Mouse (Mus musculus): ENCODE results near the gene Syne3. TPM values are rescaled to one million over a fixed set of nuclear protein-coding genes. Genes with fewer than 3 reads are reported as not detected.

Gene Syne3
- polyA plus RNA-seq, 1 experiment: 16.4 TPM

DNA sequence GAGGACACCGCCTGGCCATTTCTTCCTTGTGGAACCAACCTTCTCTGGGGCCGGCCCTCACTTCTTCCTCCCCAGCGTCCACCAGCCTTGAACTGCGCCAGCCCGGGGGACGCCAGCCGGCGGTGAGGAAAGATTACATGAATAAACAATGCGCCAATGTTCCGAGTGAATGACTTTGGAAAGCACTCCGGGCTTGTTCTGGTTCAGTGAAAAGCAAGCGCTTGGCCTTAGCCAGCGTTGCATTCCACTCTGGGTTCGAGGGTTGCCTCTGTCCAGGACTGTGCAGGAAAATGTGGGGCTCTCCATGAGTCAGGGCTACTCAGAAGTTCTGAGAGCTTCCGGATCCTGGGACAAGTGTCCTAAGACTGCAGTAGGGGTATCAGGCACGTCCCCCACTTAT, 113.0 kb downstream of the Syne3 start:
- no peak for DNase-seq

DNA sequence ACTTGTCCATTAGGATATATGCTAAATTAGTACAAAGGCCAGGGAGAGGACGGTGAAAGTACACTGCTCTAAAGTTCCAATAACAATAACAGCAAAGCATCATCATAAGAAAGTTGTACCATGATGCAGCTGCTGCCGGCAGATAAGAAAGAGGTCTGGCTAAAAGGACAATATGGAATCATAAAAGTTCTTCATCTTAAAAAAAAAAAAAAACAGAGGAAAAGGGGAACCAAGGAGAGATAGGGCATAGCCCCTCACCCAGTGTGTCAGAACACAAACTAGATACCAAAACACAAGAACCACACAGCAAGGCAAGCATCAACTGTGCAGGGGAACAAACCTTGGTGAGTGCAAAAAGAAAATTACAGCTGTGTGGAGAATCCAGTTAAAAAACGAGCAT, 117.4 kb downstream of the Syne3 start:
- WGBS: 94% methylated on average over 3 of the region's 3 CpGs
- Histone ChIP-seq H3K4me1 (replicated peaks; ENCODE audit: control insufficient read depth, insufficient read depth, low read length) (no peaks in the 10 kb centered on the region), H3K4me3 (ENCODE audit: control insufficient read depth, insufficient read depth, low read length) (no peak overlapping the region), H3K36me3 (ENCODE audit: control insufficient read depth, insufficient read depth, low read length) (no peaks in the 10 kb centered on the region), H3K27ac (ENCODE audit: control insufficient read depth, insufficient read depth, low read length) (no peak overlapping the region), H3K27me3 (ENCODE audit: control insufficient read depth, insufficient read depth, low read length) (no peaks in the 10 kb centered on the region)
- TF ChIP-seq CTCF (IDR thresholded peaks at IDR 0.05; ENCODE audit: borderline replicate concordance, control insufficient read depth, extremely low read depth, insufficient read depth, low read length, poor library complexity) (no peak), POLR2A (IDR thresholded peaks at IDR 0.05; ENCODE audit: control insufficient read depth, extremely low read depth, insufficient read depth, low read length, poor library complexity) (no peak)
- no peak for DNase-seq

More for the DNA sequence above, 113.0 kb downstream of the Syne3 start:
- no peaks in the 10 kb centered on the region for H3K27me3 ChIP-seq (ENCODE audit: control insufficient read depth, insufficient read depth, low read length)
- H3K4me3 ChIP-seq (ENCODE audit: control insufficient read depth, insufficient read depth, low read length): no peak overlapping the region
- no peak for TF ChIP-seq POLR2A (IDR thresholded peaks at IDR 0.05; ENCODE audit: control insufficient read depth, extremely low read depth, insufficient read depth, low read length, poor library complexity)
- TF ChIP-seq CTCF (IDR thresholded peaks at IDR 0.05; ENCODE audit: borderline replicate concordance, control insufficient read depth, extremely low read depth, insufficient read depth, low read length, poor library complexity): no peak
- 93% methylated on average over 16 of the region's 16 CpGs for WGBS
- H3K27ac ChIP-seq (ENCODE audit: control insufficient read depth, insufficient read depth, low read length): no peak overlapping the region
- H3K4me1 ChIP-seq (replicated peaks; ENCODE audit: control insufficient read depth, insufficient read depth, low read length): no peaks in the 10 kb centered on the region
- no peaks in the 10 kb centered on the region for H3K36me3 ChIP-seq (ENCODE audit: control insufficient read depth, insufficient read depth, low read length)

DNA sequence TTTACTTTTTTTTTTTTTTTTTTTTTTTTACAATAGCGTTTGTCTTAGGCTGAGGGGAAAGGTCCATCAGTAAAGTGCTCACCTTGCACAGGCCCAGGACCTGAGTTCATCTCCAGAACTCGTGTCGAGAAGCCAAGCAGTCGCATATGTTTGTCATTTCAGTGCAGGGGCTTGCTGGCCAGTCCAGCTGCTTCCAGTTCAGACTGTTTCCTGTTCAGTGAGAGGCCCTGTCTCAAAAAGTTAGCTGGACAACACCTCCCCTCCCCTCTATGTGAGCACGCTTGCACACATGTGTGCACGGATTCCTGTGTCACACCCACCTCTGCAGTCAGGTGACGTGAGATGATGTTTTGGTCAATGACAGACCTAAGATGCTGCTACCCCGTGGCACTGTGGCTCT, 119.5 kb downstream of the Syne3 start:
- no peak for TF ChIP-seq CTCF (IDR thresholded peaks at IDR 0.05; ENCODE audit: borderline replicate concordance, control insufficient read depth, extremely low read depth, insufficient read depth, low read length, poor library complexity)
- no peak for TF ChIP-seq POLR2A (IDR thresholded peaks at IDR 0.05; ENCODE audit: control insufficient read depth, extremely low read depth, insufficient read depth, low read length, poor library complexity)
- Histone ChIP-seq H3K4me1 (replicated peaks; ENCODE audit: control insufficient read depth, insufficient read depth, low read length) (no peaks in the 10 kb centered on the region), H3K27me3 (ENCODE audit: control insufficient read depth, insufficient read depth, low read length) (no peaks in the 10 kb centered on the region), H3K27ac (ENCODE audit: control insufficient read depth, insufficient read depth, low read length) (no peak overlapping the region), H3K36me3 (ENCODE audit: control insufficient read depth, insufficient read depth, low read length) (no peaks in the 10 kb centered on the region), H3K4me3 (ENCODE audit: control insufficient read depth, insufficient read depth, low read length) (no peak overlapping the region)
- DNase-seq: no peak
- 82% methylated on average over 8 of the region's 8 CpGs for WGBS

DNA sequence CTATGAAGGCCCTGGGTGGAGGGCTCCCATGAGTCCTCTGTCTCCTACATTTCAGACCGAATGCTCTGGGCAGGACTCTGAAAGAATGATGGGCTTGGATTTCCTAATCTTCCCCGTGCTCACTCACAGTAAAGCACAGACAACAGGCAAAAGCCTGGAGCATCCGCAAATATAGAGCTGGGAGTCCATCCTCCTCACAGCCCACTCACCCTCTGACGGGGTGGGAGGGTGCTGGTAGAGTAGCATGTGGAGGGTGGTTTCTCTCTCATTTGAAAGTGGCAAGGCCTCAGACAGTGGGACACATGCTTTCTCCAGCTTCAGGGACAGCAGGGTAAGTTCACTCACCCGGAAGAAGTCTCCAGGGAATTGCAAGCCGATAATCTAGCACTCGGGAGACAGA, 123.5 kb downstream of the Syne3 start:
- no peaks in the 10 kb centered on the region for H3K36me3 ChIP-seq (ENCODE audit: control insufficient read depth, insufficient read depth, low read length)

DNA sequence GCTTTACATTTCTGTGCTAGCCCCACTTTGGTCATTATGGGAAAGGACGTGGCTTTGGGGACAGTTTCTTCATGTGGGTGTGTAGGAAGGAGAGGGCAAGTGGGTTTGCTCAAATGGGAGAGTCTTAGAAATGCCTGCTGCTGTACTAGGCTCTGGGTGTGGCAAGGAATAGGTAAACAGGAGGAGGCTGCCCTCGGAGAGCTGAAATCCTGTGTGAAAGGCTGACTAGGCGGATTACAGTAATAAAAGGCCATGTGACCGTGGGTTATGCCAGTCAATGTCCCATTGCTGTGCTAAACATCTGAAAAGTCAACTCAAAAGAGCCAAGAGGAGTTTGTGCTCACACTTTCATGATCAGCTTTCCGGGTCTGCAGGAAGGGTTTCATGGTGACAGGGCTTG, 127.1 kb downstream of the Syne3 start:
- Histone ChIP-seq H3K4me1 (replicated peaks; ENCODE audit: control insufficient read depth, insufficient read depth, low read length) (no peaks in the 10 kb centered on the region), H3K27ac (ENCODE audit: control insufficient read depth, insufficient read depth, low read length) (no peak overlapping the region), H3K36me3 (ENCODE audit: control insufficient read depth, insufficient read depth, low read length) (no peaks in the 10 kb centered on the region), H3K27me3 (ENCODE audit: control insufficient read depth, insufficient read depth, low read length) (no peaks in the 10 kb centered on the region), H3K4me3 (ENCODE audit: control insufficient read depth, insufficient read depth, low read length) (no peak overlapping the region)
- WGBS: 86% methylated on average over 5 of the region's 5 CpGs
- TF ChIP-seq CTCF (IDR thresholded peaks at IDR 0.05; ENCODE audit: borderline replicate concordance, control insufficient read depth, extremely low read depth, insufficient read depth, low read length, poor library complexity) (no peak), POLR2A (IDR thresholded peaks at IDR 0.05; ENCODE audit: control insufficient read depth, extremely low read depth, insufficient read depth, low read length, poor library complexity) (no peak)
- DNase-seq: no peak

More for the DNA sequence above, 123.5 kb downstream of the Syne3 start:
- Histone ChIP-seq H3K4me1 (replicated peaks; ENCODE audit: control insufficient read depth, insufficient read depth, low read length) (no peaks in the 10 kb centered on the region), H3K4me3 (ENCODE audit: control insufficient read depth, insufficient read depth, low read length) (no peak overlapping the region), H3K27ac (ENCODE audit: control insufficient read depth, insufficient read depth, low read length) (no peak overlapping the region), H3K27me3 (ENCODE audit: control insufficient read depth, insufficient read depth, low read length) (no peaks in the 10 kb centered on the region)
- DNase-seq: no peak
- TF ChIP-seq CTCF (IDR thresholded peaks at IDR 0.05; ENCODE audit: borderline replicate concordance, control insufficient read depth, extremely low read depth, insufficient read depth, low read length, poor library complexity) (no peak), POLR2A (IDR thresholded peaks at IDR 0.05; ENCODE audit: control insufficient read depth, extremely low read depth, insufficient read depth, low read length, poor library complexity) (no peak)
- WGBS: 96% methylated on average over 7 of the region's 7 CpGs

DNA sequence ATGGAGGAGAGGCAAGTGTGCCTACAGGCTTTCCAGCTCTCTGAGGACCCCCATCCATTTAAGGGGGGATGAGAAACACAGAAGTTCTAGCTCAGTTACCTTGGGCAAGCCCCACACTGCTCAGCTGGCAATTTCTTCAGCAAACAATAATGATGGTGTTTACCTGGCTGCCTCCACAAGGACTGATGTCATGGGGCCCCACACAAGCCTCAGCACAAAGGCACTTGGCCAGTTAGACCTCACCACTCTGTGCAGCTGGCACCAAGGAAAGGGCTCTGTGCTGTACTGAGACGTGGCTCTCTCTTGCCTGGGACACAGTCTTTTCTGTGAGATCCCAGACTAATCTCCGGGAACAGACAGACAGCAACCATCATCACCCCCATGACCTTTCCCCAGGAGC, 127.5 kb downstream of the Syne3 start:
- TF ChIP-seq POLR2A (IDR thresholded peaks at IDR 0.05; ENCODE audit: control insufficient read depth, extremely low read depth, insufficient read depth, low read length, poor library complexity) (no peak), CTCF (IDR thresholded peaks at IDR 0.05; ENCODE audit: borderline replicate concordance, control insufficient read depth, extremely low read depth, insufficient read depth, low read length, poor library complexity) (no peak)
- Histone ChIP-seq H3K4me3 (ENCODE audit: control insufficient read depth, insufficient read depth, low read length) (no peak overlapping the region), H3K4me1 (replicated peaks; ENCODE audit: control insufficient read depth, insufficient read depth, low read length) (no peaks in the 10 kb centered on the region), H3K27ac (ENCODE audit: control insufficient read depth, insufficient read depth, low read length) (no peak overlapping the region), H3K27me3 (ENCODE audit: control insufficient read depth, insufficient read depth, low read length) (no peaks in the 10 kb centered on the region), H3K36me3 (ENCODE audit: control insufficient read depth, insufficient read depth, low read length) (no peaks in the 10 kb centered on the region)
- DNase-seq: no peak
- 97% methylated on average over 2 of the region's 2 CpGs for WGBS

DNA sequence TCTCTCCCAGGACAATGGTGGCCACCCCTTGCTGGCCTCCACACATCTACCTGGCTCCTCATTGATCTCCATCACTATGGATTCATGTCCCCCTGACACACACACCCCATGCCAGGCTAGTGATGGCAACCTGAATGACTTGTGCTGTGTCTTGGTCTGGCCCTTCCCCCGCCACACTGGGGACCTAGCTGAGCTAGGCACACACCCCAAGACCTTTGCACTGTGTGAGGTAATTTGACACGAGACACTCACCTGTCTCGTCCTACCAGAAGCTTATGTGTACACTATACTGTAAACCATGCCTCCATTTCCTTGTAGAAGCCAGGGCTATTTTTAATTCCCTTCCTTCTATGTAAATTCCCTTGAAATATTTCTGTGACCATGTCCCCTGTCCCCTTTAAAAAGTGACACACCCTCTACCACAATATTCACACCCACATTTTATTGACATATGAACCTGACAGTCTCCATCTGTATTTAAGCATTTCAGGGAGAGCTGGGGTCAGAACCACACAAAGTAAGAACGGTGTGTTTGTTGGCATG, 128.0 kb downstream of the Syne3 start:
- H3K27me3 ChIP-seq (ENCODE audit: control insufficient read depth, insufficient read depth, low read length): no peaks in the 10 kb centered on the region
- no peaks in the 10 kb centered on the region for H3K36me3 ChIP-seq (ENCODE audit: control insufficient read depth, insufficient read depth, low read length)
- no peak overlapping the region for H3K4me3 ChIP-seq (ENCODE audit: control insufficient read depth, insufficient read depth, low read length)
- 90% methylated on average over 4 of the region's 4 CpGs for WGBS
- TF ChIP-seq POLR2A (IDR thresholded peaks at IDR 0.05; ENCODE audit: control insufficient read depth, extremely low read depth, insufficient read depth, low read length, poor library complexity) (no peak), CTCF (IDR thresholded peaks at IDR 0.05; ENCODE audit: borderline replicate concordance, control insufficient read depth, extremely low read depth, insufficient read depth, low read length, poor library complexity) (no peak)
- no peak overlapping the region for H3K27ac ChIP-seq (ENCODE audit: control insufficient read depth, insufficient read depth, low read length)
- H3K4me1 ChIP-seq (replicated peaks; ENCODE audit: control insufficient read depth, insufficient read depth, low read length): no peaks in the 10 kb centered on the region
- no peak for DNase-seq

All from thymus, adult 2 months (tissue).